Mouse (Mus musculus) liver, embryonic 11.5 days (tissue): ENCODE measurements around the gene Abcg1. TPM values are rescaled to one million over a fixed set of nuclear protein-coding genes. Genes with fewer than 3 reads are reported as not detected.
A peak's percentile ranks its signal among the peaks of the same experiment; 100 is the strongest.

Experiments used
- ATAC-seq: fragments of 200-750 bp; cut with Nextera tagmentation; replicated peaks from 2 replicates; pipeline ENCODE4 v1.8.0; 2017; ENCODE audit warnings: moderate number of reproducible peaks, mild to moderate bottlenecking, moderate TSS enrichment, moderate library complexity; ENCODE audit not compliant: low FRiP score
- DNase-seq: peaks from one replicate; pipeline ENCODE4 v3.0.0-alpha.2; 2017; ENCODE audit warnings: low spot score
- H3K27ac ChIP-seq: fragments of 300-500 bp; sonication (generic); 2 replicates; pipeline ENCODE4 v1.5.1; 2014; ENCODE audit warnings: mild to moderate bottlenecking, low read depth, low read length, control low read depth
- H3K27me3 ChIP-seq: fragments of 300-500 bp; sonication (generic); replicated peaks from 2 replicates; pipeline ENCODE4 v1.6.1; 2014; ENCODE audit warnings: low read length, mixed read lengths; ENCODE audit not compliant: control insufficient read depth, insufficient read depth
- H3K36me3 ChIP-seq: fragments of 300-500 bp; sonication (generic); 2 replicates; pipeline ENCODE4 v1.6.1; 2014; ENCODE audit warnings: mild to moderate bottlenecking, low read length, moderate library complexity, mixed read lengths; ENCODE audit not compliant: control insufficient read depth, insufficient read depth
- H3K4me1 ChIP-seq: fragments of 300-500 bp; sonication (generic); replicated peaks from 2 replicates; pipeline ENCODE4 v1.6.1; 2014; ENCODE audit warnings: low read length, mixed read lengths; ENCODE audit not compliant: control insufficient read depth, insufficient read depth
- H3K4me2 ChIP-seq: fragments of 300-500 bp; sonication (generic); 2 replicates; pipeline ENCODE4 v1.6.1; 2014; ENCODE audit warnings: mild to moderate bottlenecking, control low read depth, moderate library complexity
- H3K4me3 ChIP-seq: fragments of 300-500 bp; sonication (generic); 2 replicates; pipeline ENCODE4 v1.5.1; 2014; ENCODE audit warnings: low read depth, low read length, control low read depth
- H3K9ac ChIP-seq: fragments of 300-500 bp; sonication (generic); 2 replicates; pipeline ENCODE4 v1.6.1; 2014; ENCODE audit warnings: low read depth, low read length, control low read depth
- H3K9me3 ChIP-seq: fragments of 300-500 bp; sonication (generic); 2 replicates; pipeline ENCODE4 v1.6.1; 2016; ENCODE audit warnings: low read length, inconsistent platforms, mixed read lengths; ENCODE audit not compliant: control insufficient read depth
- WGBS: fragments of 180-500 bp; shearing (Covaris S2); extraction: QIAGEN DNeasy Blood & Tissue Kit; methylation state at CpG from one replicate; pipeline ENCODE4 v1.1.7; 2014; 5-methylcytosine and 5-hydroxymethylcytosine counted together
- polyA plus RNA-seq: library from polyadenylated mRNA; unstranded; fragments of >200 nt; fragmentation: Nextera tagmentation; extraction: Ambion mirVana; gene quantifications from 2 replicates; pipeline ENCODE4 v1.2.1, GENCODE M21; 2014

Gene Abcg1
- polyA plus RNA-seq, 1 experiment from 2014 or later: 6.5 TPM

DNA sequence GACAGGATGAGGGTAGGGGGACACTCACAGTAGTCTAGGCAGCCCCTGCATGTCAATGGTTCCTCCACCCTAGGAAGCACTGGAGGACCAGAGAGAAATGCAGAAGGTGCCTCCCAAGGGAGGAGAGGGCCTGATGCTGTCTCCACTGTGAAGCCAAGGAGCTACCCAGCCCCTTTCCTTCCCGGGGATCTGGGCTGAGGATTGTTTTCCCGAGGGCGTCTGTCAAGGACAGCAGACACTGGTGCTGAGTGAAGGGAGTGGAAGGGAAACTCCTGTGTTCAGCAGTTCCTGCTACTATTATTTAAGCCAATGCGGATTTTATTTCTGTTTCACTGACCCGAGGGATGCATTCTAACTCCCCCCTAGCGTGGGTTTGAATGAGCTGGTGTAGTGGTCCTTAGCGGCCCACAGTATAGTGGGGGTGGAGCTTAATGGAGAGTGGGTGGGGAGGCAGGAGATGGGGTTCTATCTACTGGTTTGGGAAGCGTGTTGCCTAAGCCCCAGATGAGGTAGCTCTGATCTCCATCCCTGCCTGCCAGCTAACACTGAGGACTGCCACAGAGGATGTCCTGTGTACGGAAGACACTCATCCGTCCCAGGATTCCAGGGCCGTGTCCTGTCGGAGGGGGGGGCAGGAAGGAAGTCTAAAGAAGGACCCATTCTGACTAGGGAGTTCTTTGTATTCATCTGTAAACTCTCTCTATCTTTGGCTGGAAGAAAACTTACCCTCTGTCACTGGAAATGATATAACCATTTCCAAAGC, 21.8 kb downstream of the Abcg1 start:
- Histone ChIP-seq H3K27ac (peak overlapping the region; percentile 22; the same call in 1 of the 2 replicates), H3K4me1 (peaks cover 11% of the 10 kb centered on the region), H3K9ac (no peak overlapping the region), H3K4me3 (no peak overlapping the region), H3K4me2 (no peak overlapping the region), H3K9me3 (no peaks in the 10 kb centered on the region), H3K36me3 (no peaks in the 10 kb centered on the region), H3K27me3 (no peaks in the 10 kb centered on the region)
- DNase-seq (no peak), ATAC-seq (peak; percentile 35; the same call in 1 of the 2 replicates)
- WGBS: 53% methylated on average over 12 of the region's 12 CpGs

DNA sequence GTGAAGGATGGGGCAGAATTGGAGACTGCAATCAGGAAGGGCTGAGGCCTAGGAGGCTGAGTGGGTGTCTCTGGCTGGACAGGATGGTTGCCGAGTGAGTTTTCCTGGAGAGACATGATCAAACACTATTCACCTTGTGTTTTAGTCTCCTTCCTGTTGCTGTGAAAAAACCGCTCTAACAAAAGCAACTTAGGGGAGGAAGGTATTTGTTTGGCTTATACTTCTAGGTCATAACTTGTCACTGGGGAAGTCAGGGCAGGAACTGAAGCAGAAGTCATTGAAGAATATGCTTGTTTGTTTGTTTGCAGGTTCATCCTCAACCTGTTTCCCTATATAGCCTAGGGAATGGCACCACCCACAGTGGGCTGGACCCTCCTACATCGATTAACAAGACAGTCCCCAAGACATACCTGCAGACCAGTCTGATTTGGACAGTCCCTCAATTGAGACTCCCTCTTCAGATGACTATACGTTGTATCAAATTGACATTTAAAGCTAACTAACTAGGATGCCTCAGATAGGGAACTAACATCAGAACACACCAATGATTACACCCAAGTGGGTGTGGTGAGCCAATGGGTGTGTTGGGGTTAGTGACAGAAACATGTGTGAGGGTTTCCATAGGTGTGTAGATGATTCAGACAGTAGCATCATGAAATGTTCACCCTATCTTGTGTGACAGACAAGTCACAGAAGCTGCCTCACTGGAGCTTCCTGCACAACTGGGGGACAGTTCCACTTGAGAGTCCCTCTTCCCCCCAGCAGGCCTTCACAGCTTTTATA, 25.0 kb downstream of the Abcg1 start:
- H3K36me3 ChIP-seq: no peaks in the 10 kb centered on the region
- H3K9ac ChIP-seq: no peak overlapping the region
- DNase-seq (no peak), ATAC-seq (no peak)
- H3K27me3 ChIP-seq: no peaks in the 10 kb centered on the region
- H3K4me2 ChIP-seq: no peak overlapping the region
- H3K27ac ChIP-seq: no peak overlapping the region
- 87% methylated on average over 4 of the region's 4 CpGs for WGBS
- H3K9me3 ChIP-seq: no peaks in the 10 kb centered on the region
- H3K4me3 ChIP-seq: no peak overlapping the region
- peaks cover 8% of the 10 kb centered on the region for H3K4me1 ChIP-seq

DNA sequence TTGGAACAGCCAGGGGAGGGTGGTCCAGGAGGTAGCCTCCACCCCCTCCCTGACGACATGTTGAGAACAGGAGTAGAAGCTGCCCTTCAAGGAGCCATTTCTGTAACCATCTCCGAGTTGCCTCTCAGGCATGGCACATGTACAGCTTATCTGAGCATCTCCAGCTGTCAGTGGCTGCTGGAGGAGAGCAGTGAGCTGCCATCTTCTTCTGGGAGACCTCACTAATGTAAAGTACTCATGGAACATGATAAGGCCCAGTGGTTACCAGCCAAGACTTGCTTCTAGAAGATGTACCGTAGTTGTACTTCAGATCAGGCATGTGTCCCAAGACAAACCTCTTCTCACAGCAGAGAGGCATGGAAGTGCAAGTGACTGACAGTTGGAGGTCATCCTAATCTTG, 28.0 kb downstream of the Abcg1 start:
- no peak overlapping the region for H3K4me2 ChIP-seq
- 68% methylated on average over 3 of the region's 3 CpGs for WGBS
- no peaks in the 10 kb centered on the region for H3K36me3 ChIP-seq
- no peak overlapping the region for H3K27ac ChIP-seq
- no peak overlapping the region for H3K4me3 ChIP-seq
- H3K9me3 ChIP-seq: no peaks in the 10 kb centered on the region
- no peak; the same call in 1 of the 2 replicates for ATAC-seq
- no peaks in the 10 kb centered on the region for H3K27me3 ChIP-seq
- DNase-seq: no peak
- H3K4me1 ChIP-seq: peaks cover 31% of the 10 kb centered on the region
- H3K9ac ChIP-seq: no peak overlapping the region

DNA sequence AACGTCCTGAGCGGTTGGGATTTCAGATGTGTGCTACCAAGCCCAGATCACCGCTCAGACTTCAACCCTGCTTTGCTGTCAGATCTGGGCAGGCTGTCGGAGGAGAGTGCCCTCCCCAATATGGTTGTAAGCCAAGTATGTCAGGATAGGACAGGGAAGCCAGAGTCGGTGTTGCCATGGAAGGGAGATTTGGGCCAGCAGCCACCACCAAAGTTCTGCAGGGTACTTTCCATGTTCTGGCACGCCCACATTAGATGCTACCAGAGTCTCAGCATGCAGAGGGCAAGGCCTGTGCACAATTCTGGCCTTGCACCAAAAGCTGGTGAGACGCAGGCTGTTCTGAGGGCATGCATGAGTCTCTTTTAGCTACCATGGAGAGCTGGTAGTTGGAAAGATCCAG, 28.7 kb downstream of the Abcg1 start:
- no peak overlapping the region for H3K9ac ChIP-seq
- no peaks in the 10 kb centered on the region for H3K27me3 ChIP-seq
- no peak overlapping the region for H3K27ac ChIP-seq
- H3K9me3 ChIP-seq: no peaks in the 10 kb centered on the region
- no peaks in the 10 kb centered on the region for H3K36me3 ChIP-seq
- no peak overlapping the region for H3K4me2 ChIP-seq
- no peak for DNase-seq
- peaks cover 38% of the 10 kb centered on the region for H3K4me1 ChIP-seq
- no peak for ATAC-seq
- 91% methylated on average over 7 of the region's 7 CpGs for WGBS
- H3K4me3 ChIP-seq: no peak overlapping the region

DNA sequence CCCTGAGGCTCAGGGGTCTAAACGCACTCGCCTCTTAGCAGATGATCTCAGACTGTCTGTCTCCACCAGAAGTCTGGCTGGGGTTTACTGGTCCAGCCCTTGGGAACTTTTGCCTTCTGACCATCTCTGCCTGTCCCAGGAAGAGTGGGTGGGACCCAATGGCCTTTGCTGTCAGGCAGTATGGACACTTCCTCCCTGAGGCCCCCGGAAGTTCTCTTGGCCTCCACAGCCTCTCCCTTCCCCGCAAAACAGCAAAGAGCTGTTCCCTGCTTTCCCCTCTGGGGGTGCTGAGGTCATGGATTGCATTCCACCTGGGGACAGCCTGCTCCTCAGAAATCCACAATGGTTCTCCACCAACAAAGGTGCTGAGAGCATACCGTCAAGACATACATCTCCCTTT, 31.2 kb downstream of the Abcg1 start:
- Histone ChIP-seq H3K9ac (no peak overlapping the region; the same call in 1 of the 2 replicates), H3K4me1 (peaks cover 51% of the 10 kb centered on the region), H3K36me3 (no peaks in the 10 kb centered on the region), H3K9me3 (no peaks in the 10 kb centered on the region; the same call in 1 of the 2 replicates), H3K4me2 (no peak overlapping the region), H3K27ac (no peak overlapping the region), H3K27me3 (no peaks in the 10 kb centered on the region), H3K4me3 (no peak overlapping the region)
- WGBS: 34% methylated on average over 5 of the region's 5 CpGs
- no peak for ATAC-seq
- DNase-seq: no peak

DNA sequence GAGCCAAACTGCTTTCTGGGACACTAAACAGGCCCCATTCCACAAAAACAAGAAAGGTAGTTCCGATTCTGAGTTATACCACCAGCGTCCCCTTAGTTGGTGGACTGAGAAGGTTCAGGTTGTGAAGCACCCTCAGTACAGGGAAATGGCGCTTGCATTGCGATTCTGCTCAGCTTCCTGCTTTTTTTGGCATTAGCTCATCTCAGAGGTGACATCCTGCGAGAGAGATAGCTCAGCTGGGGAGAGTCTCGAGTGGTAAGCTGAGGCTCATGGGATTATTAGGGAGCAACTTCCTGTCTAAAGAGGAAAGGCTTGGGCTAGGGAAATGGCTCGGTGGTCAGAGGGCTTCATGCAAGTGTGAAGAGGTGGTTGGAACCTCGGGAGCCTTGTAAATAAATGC, 32.4 kb downstream of the Abcg1 start:
- ATAC-seq (no peak), DNase-seq (no peak)
- H3K36me3 ChIP-seq: no peaks in the 10 kb centered on the region
- 49% methylated on average over 8 of the region's 8 CpGs for WGBS
- 0 out of 2 replicates have a peak overlapping the region, but pooled peaks have one; percentile 2 for H3K27ac ChIP-seq
- no peak overlapping the region for H3K9ac ChIP-seq
- H3K4me1 ChIP-seq: peaks cover 51% of the 10 kb centered on the region
- no peak overlapping the region for H3K4me2 ChIP-seq
- no peaks in the 10 kb centered on the region; the same call in 1 of the 2 replicates for H3K9me3 ChIP-seq
- H3K27me3 ChIP-seq: no peaks in the 10 kb centered on the region
- no peak overlapping the region for H3K4me3 ChIP-seq

DNA sequence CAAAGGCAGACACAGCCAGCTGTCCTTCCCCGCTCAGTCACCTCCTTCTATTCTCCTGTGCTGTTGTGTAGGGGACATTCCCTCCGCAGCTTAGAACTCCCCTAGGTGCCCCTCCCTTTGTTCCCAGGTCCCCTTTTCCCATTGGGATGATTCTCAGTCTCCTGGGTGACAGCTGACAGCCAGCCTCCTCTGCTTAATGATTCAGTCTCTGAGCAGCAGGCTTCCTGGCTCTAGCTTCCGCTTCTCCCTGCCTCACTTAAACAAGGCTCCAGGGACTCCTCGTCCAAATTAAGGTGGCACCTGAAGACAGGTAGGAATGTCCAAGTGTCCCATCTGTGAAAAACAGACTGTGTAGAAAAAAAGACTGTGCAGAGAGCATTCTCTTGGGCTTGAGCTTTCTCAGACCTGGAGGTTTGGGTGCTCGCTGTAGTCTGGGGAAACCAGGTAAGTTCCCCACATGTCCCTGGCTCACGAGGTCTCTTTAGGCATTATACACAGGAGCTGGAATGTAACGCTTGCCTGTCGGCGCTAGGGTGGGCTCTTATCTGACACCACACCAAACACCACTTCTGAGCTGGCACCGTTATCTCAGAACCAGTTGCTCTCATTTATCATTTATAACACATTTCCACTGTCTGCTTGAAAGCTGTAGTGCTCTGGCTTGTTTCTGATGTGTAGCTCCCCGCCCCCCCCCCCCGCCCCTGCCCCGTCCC, 33.7 kb downstream of the Abcg1 start:
- Histone ChIP-seq H3K4me2 (peak overlapping the region; percentile 49), H3K27ac (peak overlapping the region; percentile 70), H3K4me3 (no peak overlapping the region), H3K4me1 (peaks cover 45% of the 10 kb centered on the region), H3K27me3 (no peaks in the 10 kb centered on the region), H3K36me3 (no peaks in the 10 kb centered on the region), H3K9me3 (no peaks in the 10 kb centered on the region; the same call in 1 of the 2 replicates), H3K9ac (peak overlapping the region; percentile 15)
- WGBS: 16% methylated on average over 13 of the region's 13 CpGs
- DNase-seq (no peak), ATAC-seq (peak; percentile 93)

DNA sequence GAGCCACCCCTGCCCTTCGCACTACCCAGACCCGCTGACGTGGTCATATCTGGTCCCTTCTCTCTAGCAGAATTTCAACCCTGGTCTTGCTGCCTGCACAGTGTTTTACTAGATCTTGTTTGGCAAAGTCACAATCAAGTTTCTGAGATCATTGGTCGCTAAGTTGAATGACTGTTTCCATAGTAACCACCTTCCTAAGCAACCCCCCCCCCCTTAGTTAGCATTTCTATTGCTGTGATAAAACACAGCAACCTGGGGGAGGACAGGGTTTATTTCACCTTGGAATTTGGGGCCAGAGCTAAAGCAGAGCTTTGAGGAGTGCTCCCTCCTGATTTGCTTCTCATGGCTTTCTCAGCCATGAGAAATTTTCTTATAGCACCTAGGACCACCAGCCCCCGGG, 37.3 kb downstream of the Abcg1 start:
- H3K4me1 ChIP-seq: peaks cover 31% of the 10 kb centered on the region
- 62% methylated on average over 5 of the region's 5 CpGs for WGBS
- no peaks in the 10 kb centered on the region for H3K36me3 ChIP-seq
- H3K27ac ChIP-seq: no peak overlapping the region
- H3K9me3 ChIP-seq: no peaks in the 10 kb centered on the region; the same call in 1 of the 2 replicates
- no peak overlapping the region for H3K9ac ChIP-seq
- DNase-seq: no peak
- H3K4me2 ChIP-seq: no peak overlapping the region
- H3K4me3 ChIP-seq: no peak overlapping the region
- ATAC-seq: no peak
- no peaks in the 10 kb centered on the region for H3K27me3 ChIP-seq
